Comparison of ENCODE assay signal across 7 mouse cellular contexts in the genomic region with DNA sequence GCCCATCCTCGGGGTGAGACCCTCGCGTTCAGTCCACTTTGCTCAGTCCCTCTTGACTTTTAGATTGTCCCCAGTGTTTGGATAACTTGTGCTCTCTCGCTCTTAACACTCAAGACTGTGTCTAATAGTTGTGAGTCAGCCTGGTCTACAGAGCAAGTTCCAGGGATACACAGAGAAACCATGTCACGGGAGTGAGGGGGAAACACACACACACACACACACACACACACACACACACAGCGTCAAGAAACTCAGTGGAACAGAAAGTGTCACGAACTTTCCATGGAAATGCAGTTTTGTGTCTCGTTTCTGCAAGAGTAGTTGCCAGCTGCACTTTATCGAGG. TPM values are rescaled to one million over a fixed set of nuclear protein-coding genes. Genes with fewer than 3 reads are reported as not detected.
A peak's percentile ranks its signal among the peaks of the same experiment; 100 is the strongest.
DNase-seq lines count a peak whose midpoint lies in the region; ATAC-seq and TF ChIP-seq lines count a peak whose summit lies in the region.
"Not testable (repeated sequence)": the region's sequence is repeated elsewhere in the genome, so short reads cannot be mapped to it uniquely, and the experiment has no call there.

No protein-coding gene starts in this region.

- DNase-seq in G1E (ENCODE audit: low spot score); lung, postnatal 0 days (ENCODE audit: low spot score): not testable (repeated sequence)
- DNase-seq in induced T-regulatory cell, adult 2 months (ENCODE audit: low read depth), result peak; percentile 46

- not testable (repeated sequence) for TF ChIP-seq CTCF in G1E (IDR thresholded peaks at IDR 0.05; ENCODE audit: low read depth, low read length); lung, postnatal 0 days (IDR thresholded peaks at IDR 0.05)

- H3K36me3 ChIP-seq in G1E (replicated peaks), result peaks cover 13% of the 10 kb centered on the region
- H3K36me3 ChIP-seq in heart, embryonic 11.5 days (ENCODE audit: control insufficient read depth, insufficient read depth, low read length); lung, postnatal 0 days (ENCODE audit: insufficient read depth, low read length): not testable (repeated sequence)
- peaks cover 14% of the 10 kb centered on the region for H3K36me3 ChIP-seq in limb, embryonic 12.5 days
- H3K36me3 ChIP-seq in neural tube, embryonic 12.5 days, result peaks cover 13% of the 10 kb centered on the region

- 27% methylated on average over 9 of the region's 9 CpGs for WGBS in heart, embryonic 11.5 days (ENCODE audit: insufficient replicate concordance)
- WGBS in limb, embryonic 12.5 days, result 29% methylated on average over 9 of the region's 9 CpGs
- WGBS in lung, postnatal 0 days, result 16% methylated on average over 8 of the region's 9 CpGs
- WGBS in neural tube, embryonic 12.5 days, result 32% methylated on average over 9 of the region's 9 CpGs

- not testable (repeated sequence) for H3K9me3 ChIP-seq in G1E (replicated peaks); heart, embryonic 11.5 days (replicated peaks; ENCODE audit: control insufficient read depth, low read length); limb, embryonic 12.5 days; lung, postnatal 0 days (ENCODE audit: low read length); neural tube, embryonic 12.5 days

- peak overlapping the region; percentile 80 for H3K4me3 ChIP-seq in G1E (ENCODE audit: low read depth, low read length)
- H3K4me3 ChIP-seq in heart, embryonic 11.5 days (ENCODE audit: low read depth, low read length), result peak overlapping the region; percentile 70
- peak overlapping the region; percentile 64 for H3K4me3 ChIP-seq in limb, embryonic 12.5 days (replicated peaks)
- H3K4me3 ChIP-seq in lung, postnatal 0 days (ENCODE audit: low read depth, low read length), result peak overlapping the region; percentile 45
- H3K4me3 ChIP-seq in neural tube, embryonic 12.5 days, result peak overlapping the region; percentile 64

- peak overlapping the region; percentile 88 for H3K9ac ChIP-seq in heart, embryonic 11.5 days (ENCODE audit: low read depth, low read length)
- H3K9ac ChIP-seq in limb, embryonic 12.5 days (replicated peaks), result peak overlapping the region; percentile 75
- H3K9ac ChIP-seq in lung, postnatal 0 days (replicated peaks; ENCODE audit: low read depth), result peak overlapping the region; percentile 67; the same call in 1 of the 2 replicates
- H3K9ac ChIP-seq in neural tube, embryonic 12.5 days, result peak overlapping the region; percentile 81; the same call in 1 of the 2 replicates

- peak overlapping the region; percentile 73 for H3K4me2 ChIP-seq in heart, embryonic 11.5 days
- H3K4me2 ChIP-seq in limb, embryonic 12.5 days, result peak overlapping the region; percentile 67
- H3K4me2 ChIP-seq in lung, postnatal 0 days (replicated peaks; ENCODE audit: low read depth, low read length), result peak overlapping the region; percentile 74
- peak overlapping the region; percentile 75 for H3K4me2 ChIP-seq in neural tube, embryonic 12.5 days (replicated peaks)

- H3K27ac ChIP-seq in heart, embryonic 11.5 days (ENCODE audit: low read depth, low read length); limb, embryonic 12.5 days; lung, postnatal 0 days (ENCODE audit: low read length); neural tube, embryonic 12.5 days: not testable (repeated sequence)

- not testable (repeated sequence) for TF ChIP-seq EP300 in lung, postnatal 0 days (IDR thresholded peaks at IDR 0.05)

- H3K27me3 ChIP-seq in G1E (ENCODE audit: insufficient read depth, low read length); heart, embryonic 11.5 days (ENCODE audit: control insufficient read depth, insufficient read depth, low read length); limb, embryonic 12.5 days; lung, postnatal 0 days (replicated peaks; ENCODE audit: insufficient read depth, low read length); neural tube, embryonic 12.5 days (replicated peaks): not testable (repeated sequence)

- H3K4me1 ChIP-seq in G1E (ENCODE audit: insufficient read depth, low read depth, low read length), result peaks cover 12% of the 10 kb centered on the region
- not testable (repeated sequence) for H3K4me1 ChIP-seq in heart, embryonic 11.5 days (ENCODE audit: control insufficient read depth, insufficient read depth, low read length); limb, embryonic 12.5 days (replicated peaks); lung, postnatal 0 days (ENCODE audit: insufficient read depth, low read depth, low read length); neural tube, embryonic 12.5 days

- ATAC-seq in G1E (ENCODE audit: extremely low read depth, insufficient number of reproducible peaks, low FRiP score, poor library complexity, severe bottlenecking); heart, embryonic 11.5 days (replicated peaks; ENCODE audit: insufficient number of reproducible peaks, low FRiP score, low TSS enrichment); limb, embryonic 12.5 days (ENCODE audit: insufficient number of reproducible peaks, insufficient read depth, low FRiP score, low TSS enrichment, low read depth); lung, postnatal 0 days: not testable (repeated sequence)
- 0 out of 2 replicates have a peak, but pooled peaks have one; percentile 29 for ATAC-seq in erythroblast, adult 5-6 weeks (replicated peaks; ENCODE audit: low FRiP score, poor library complexity, severe bottlenecking)
- 0 out of 2 replicates have a peak, but pooled peaks have one; percentile 18 for ATAC-seq in neural tube, embryonic 12.5 days (ENCODE audit: low FRiP score, low read depth)

RNA-seq across cellular contexts. Expression of a gene that starts 19.3 kb away (rescaled TPM):
- total RNA-seq in G1E (2014; fragmentation: Nextera tagmentation) (423 and 435 TPM in 2 replicates), G1E (2017) (367 and 445 TPM in 2 replicates)
- polyA plus RNA-seq in G1E (2012), result 17.3 and 26.6 TPM in 2 replicates
- total RNA-seq in erythroblast, adult 5-6 weeks (2015; ENCODE audit: low replicate concordance), result 136 and 158 TPM in 2 replicates
- 198 and 211 TPM in 2 replicates for total RNA-seq in erythroblast, adult 5-6 weeks (2017; ENCODE audit: low replicate concordance)
- 488 and 548 TPM in 2 replicates for polyA plus RNA-seq in heart, embryonic 11.5 days (2014; fragmentation: Nextera tagmentation; extraction: Ambion mirVana)
- 588 and 626 TPM in 2 replicates for polyA plus RNA-seq in limb, embryonic 12.5 days (2016; fragmentation: Nextera tagmentation; extraction: Ambion mirVana)
- polyA plus RNA-seq in lung, postnatal 0 days (2015; fragmentation: Nextera tagmentation; extraction: Ambion mirVana), result 283 and 342 TPM in 2 replicates
- 454 and 496 TPM in 2 replicates for polyA plus RNA-seq in neural tube, embryonic 12.5 days (2016; fragmentation: Nextera tagmentation; extraction: Ambion mirVana)

RNA-seq across cellular contexts. Expression of a gene that starts 19.6 kb away (rescaled TPM):
- total RNA-seq in G1E (2014; fragmentation: Nextera tagmentation) (5.4 and 6.5 TPM in 2 replicates), G1E (2017) (1.0 and 1.9 TPM in 2 replicates)
- polyA plus RNA-seq in G1E (2012), result 0.09 and 0.10 TPM in 2 replicates
- total RNA-seq in erythroblast, adult 5-6 weeks (2015; ENCODE audit: low replicate concordance), result not detected in 2 replicates
- 0.26 and 0.42 TPM in 2 replicates for total RNA-seq in erythroblast, adult 5-6 weeks (2017; ENCODE audit: low replicate concordance)
- polyA plus RNA-seq in heart, embryonic 11.5 days (2014; fragmentation: Nextera tagmentation; extraction: Ambion mirVana), result 1.6 and 2.7 TPM in 2 replicates
- 2.1 and 2.5 TPM in 2 replicates for polyA plus RNA-seq in limb, embryonic 12.5 days (2016; fragmentation: Nextera tagmentation; extraction: Ambion mirVana)
- polyA plus RNA-seq in lung, postnatal 0 days (2015; fragmentation: Nextera tagmentation; extraction: Ambion mirVana), result 0.67 and 1.0 TPM in 2 replicates
- 3.0 and 3.4 TPM in 2 replicates for polyA plus RNA-seq in neural tube, embryonic 12.5 days (2016; fragmentation: Nextera tagmentation; extraction: Ambion mirVana)

Comparison
In these comparisons a context has a peak if more than half of its experiments do, and no peak if none do; other contexts are left out.
1. RNA of a gene that starts 19.3 kb away (polyA plus RNA-seq): 588 to 626 TPM in limb, embryonic 12.5 days, 454 to 496 TPM in neural tube, embryonic 12.5 days, 488 to 548 TPM in heart, embryonic 11.5 days and 283 to 342 TPM in lung, postnatal 0 days; 17.3 to 26.6 TPM in G1E; every median in the first group is over 10 times any median in the second.
2. Peak in every context shown above with its lines, with median percentiles within 50 percentile points of each other: H3K4me3 ChIP-seq, H3K4me2 ChIP-seq and H3K9ac ChIP-seq.